Mouse (Mus musculus) forebrain, embryonic 12.5 days (tissue): ENCODE data around the gene Retreg2. TPM values are rescaled to one million over a fixed set of nuclear protein-coding genes. Genes with fewer than 3 reads are reported as not detected.

Experiments used
- polyA plus RNA-seq: library from polyadenylated mRNA; unstranded; fragments of >200 nt; fragmentation: Nextera tagmentation; extraction: Ambion mirVana; gene quantifications from 2 replicates; pipeline ENCODE4 v1.2.1, GENCODE M21; 2016

Gene Retreg2
- polyA plus RNA-seq, 1 experiment from 2014 or later: 63.5 TPM

Other genes starting within 250 kb of the Retreg2 start
- not detected in 2 replicates for gene Cryba2, start 249.6 kb upstream of the Retreg2 start, polyA plus RNA-seq
- gene Cfap65, start 207.2 kb upstream of the Retreg2 start, polyA plus RNA-seq: 0.24 and 0.55 TPM in 2 replicates
- 0.19 TPM in 1 of 2 replicates, not detected in the other for gene Ihh, start 191.1 kb upstream of the Retreg2 start, polyA plus RNA-seq
- gene Nhej1, start 17.6 kb upstream of the Retreg2 start, polyA plus RNA-seq: 10.1 and 10.9 TPM in 2 replicates
- not detected in 2 replicates for gene Slc23a3, start 8.9 kb upstream of the Retreg2 start, polyA plus RNA-seq
- gene Cnppd1, start 67 bp upstream of the Retreg2 start, polyA plus RNA-seq: 48.1 and 50.5 TPM in 2 replicates
- gene Zfand2b, start 25.9 kb downstream of the Retreg2 start, polyA plus RNA-seq: 30.4 and 32.8 TPM in 2 replicates
- gene Abcb6, start 37.6 kb downstream of the Retreg2 start, polyA plus RNA-seq: 30.8 and 36.3 TPM in 2 replicates
- gene Ankzf1, start 49.4 kb downstream of the Retreg2 start, polyA plus RNA-seq: 21.5 and 23.4 TPM in 2 replicates
- 29.1 and 29.9 TPM in 2 replicates for gene Atg9a, start 49.4 kb downstream of the Retreg2 start, polyA plus RNA-seq
- 22.6 and 22.7 TPM in 2 replicates for gene Glb1l, start 68.0 kb downstream of the Retreg2 start, polyA plus RNA-seq
- 122 and 132 TPM in 2 replicates for gene Stk16, start 68.1 kb downstream of the Retreg2 start, polyA plus RNA-seq
- 8.1 and 9.1 TPM in 2 replicates for gene Tuba4a, start 77.1 kb downstream of the Retreg2 start, polyA plus RNA-seq
- gene A630095N17Rik, start 89.3 kb downstream of the Retreg2 start, polyA plus RNA-seq: not detected in 2 replicates
- gene Dnajb2, start 93.6 kb downstream of the Retreg2 start, polyA plus RNA-seq: 38.1 and 41.5 TPM in 2 replicates
- 6.8 and 7.5 TPM in 2 replicates for gene Ptprn, start 121.7 kb downstream of the Retreg2 start, polyA plus RNA-seq
- 29.2 and 32.8 TPM in 2 replicates for gene Resp18, start 135.6 kb downstream of the Retreg2 start, polyA plus RNA-seq
- gene Dnpep, start 175.2 kb downstream of the Retreg2 start, polyA plus RNA-seq: 137 and 140 TPM in 2 replicates
- gene Des, start 217.6 kb downstream of the Retreg2 start, polyA plus RNA-seq: 0.74 and 0.78 TPM in 2 replicates
- 10.0 and 11.3 TPM in 2 replicates for gene Speg, start 232.5 kb downstream of the Retreg2 start, polyA plus RNA-seq